Mouse (Mus musculus) spleen, postnatal 0 days (tissue): Measurements from ENCODE around the gene Tesmin. TPM values are rescaled to one million over a fixed set of nuclear protein-coding genes. Genes with fewer than 3 reads are reported as not detected.

ENCODE experiments used
- polyA plus RNA-seq: library from polyadenylated mRNA; unstranded; fragments of >200 nt; fragmentation: Nextera tagmentation; extraction: Ambion mirVana; gene quantifications from 2 replicates; pipeline ENCODE4 v1.2.1, GENCODE M21; 2015

Tesmin gene
- polyA plus RNA-seq = 1.2 and 1.7 TPM in 2 replicates

DNA sequence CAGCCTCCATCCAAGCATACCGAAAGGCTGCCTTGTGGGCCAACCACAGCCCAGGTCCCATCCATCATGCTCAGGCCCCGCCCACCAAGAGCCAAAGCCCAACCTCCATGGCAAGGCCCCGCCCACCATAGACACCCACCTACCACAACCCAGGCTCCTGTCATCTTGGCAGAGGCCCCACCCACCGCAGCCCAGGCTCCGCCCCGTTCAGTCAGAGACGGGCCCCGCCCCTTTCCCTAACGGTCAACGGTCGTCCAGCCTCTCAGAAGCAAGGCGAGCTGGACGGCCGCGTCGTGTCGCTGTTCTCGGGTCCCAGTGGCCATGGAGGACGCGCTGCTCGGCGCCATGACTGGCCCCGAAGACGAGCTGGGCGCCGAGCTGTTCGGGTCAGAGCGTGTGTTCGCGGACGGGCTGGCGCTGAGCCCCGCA, at the start of gene Tesmin:
Gene Tesmin (plus strand): TSS at position 229 of the 429 bp plus-strand sequence.

GRCm38 (mm10) chr19:3414268-3414733, 25.6 kb downstream of the Tesmin start, which contains the start of gene Gal:
Gal (minus strand) TSS chr19:3414544.

Other genes with a start within 250 kb of the Tesmin start
- 79.9 and 80.0 TPM in 2 replicates for gene Mrpl21, start 106.0 kb upstream of the Tesmin start, polyA plus RNA-seq
- 3.9 and 4.6 TPM in 2 replicates for gene Ighmbp2, start 105.8 kb upstream of the Tesmin start, polyA plus RNA-seq
- gene Cpt1a, start 66.5 kb upstream of the Tesmin start, polyA plus RNA-seq = 29.4 and 31.1 TPM in 2 replicates
- 1.2 and 2.1 TPM in 2 replicates for gene Gal, start 25.7 kb downstream of the Tesmin start, polyA plus RNA-seq
- gene Ppp6r3, start 186.9 kb downstream of the Tesmin start, polyA plus RNA-seq = 26.4 and 29.6 TPM in 2 replicates